9 mouse cellular contexts compared by ENCODE assay signal in genomic region chr17:79712536-79712935, GRCm38 (mm10). TPM values are rescaled to one million over a fixed set of nuclear protein-coding genes. Genes with fewer than 3 reads are reported as not detected.
A peak's percentile ranks its signal among the peaks of the same experiment; 100 is the strongest.
DNase-seq lines count a peak whose midpoint lies in the region; ATAC-seq and TF ChIP-seq lines count a peak whose summit lies in the region.
"Had no signal": no experiment of that assay in that cellular context is flagged by ENCODE, and none has a peak within 500 bp of the region (broad histone marks: within the 10 kb centered on the region; RNA-seq: fewer than 3 reads in every experiment).

No protein-coding gene starts in this region.

- peak overlapping the region; percentile 91 for H3K4me2 ChIP-seq in lung, embryonic 14.5 days

- no peaks in the 10 kb centered on the region for H3K36me3 ChIP-seq in lung, embryonic 14.5 days (ENCODE audit: insufficient read depth)

- H3K9me3 ChIP-seq in lung, embryonic 14.5 days (ENCODE audit: low read depth, low read length), result no peaks in the 10 kb centered on the region

- 19% methylated on average over 9 of the region's 9 CpGs for WGBS in lung, embryonic 14.5 days
- 43% methylated on average over 9 of the region's 9 CpGs for WGBS in olfactory bulb, adult 2 months

- H3K4me1 ChIP-seq in lung, embryonic 14.5 days (ENCODE audit: insufficient read depth), result peaks cover 22% of the 10 kb centered on the region; the same call in 1 of the 2 replicates
- H3K4me1 ChIP-seq in olfactory bulb, adult 2 months (ENCODE audit: control insufficient read depth, insufficient read depth, low read length), result peaks cover 31% of the 10 kb centered on the region

- no peak for TF ChIP-seq CTCF in lung, embryonic 14.5 days (IDR thresholded peaks at IDR 0.05; ENCODE audit: low read depth)
- TF ChIP-seq CTCF in olfactory bulb, adult 2 months (IDR thresholded peaks at IDR 0.05; ENCODE audit: insufficient read depth, low read depth, low read length), result no peak

- peak; percentile 81 for DNase-seq in lung, embryonic 14.5 days
- DNase-seq in lung, postnatal 14 days, result no peak
- peak; percentile 46 for DNase-seq in embryo, embryonic 10 days (ENCODE audit: low spot score)
- peak; percentile 46 for DNase-seq in forelimb bud, embryonic 11.5 days (ENCODE audit: low read depth, low spot score)
- no peak for DNase-seq in B cell, adult 2 months
- no peak for DNase-seq in gastrocnemius, postnatal 25 days
- no peak for DNase-seq in thymus, postnatal 36 days

- H3K27me3 ChIP-seq in lung, embryonic 14.5 days (ENCODE audit: insufficient read depth, low read length), result peaks cover 42% of the 10 kb centered on the region

- H3K9ac ChIP-seq in lung, embryonic 14.5 days, result no peak overlapping the region

- TF ChIP-seq POLR2A in olfactory bulb, adult 2 months (IDR thresholded peaks at IDR 0.05; ENCODE audit: insufficient read depth, low read depth, low read length), result no peak

- peak overlapping the region; percentile 47; the same call in 1 of the 2 replicates for H3K4me3 ChIP-seq in lung, embryonic 14.5 days (ENCODE audit: low read depth, low read length)
- H3K4me3 ChIP-seq in olfactory bulb, adult 2 months (ENCODE audit: insufficient read depth, low read depth, low read length), result peak overlapping the region; percentile 23; the same call in 1 of the 2 replicates

- H3K27ac ChIP-seq in lung, embryonic 14.5 days (ENCODE audit: low read depth), result no peak overlapping the region
- no peak overlapping the region for H3K27ac ChIP-seq in olfactory bulb, adult 2 months (ENCODE audit: insufficient read depth, low read depth, low read length)

- no peak for ATAC-seq in lung, embryonic 14.5 days (ENCODE audit: insufficient read depth)

RNA-seq across cellular contexts. Expression of gene Cyp1b1, which starts 2.3 kb away (rescaled TPM):
- polyA plus RNA-seq in lung, embryonic 14.5 days (2014; fragmentation: Nextera tagmentation; extraction: Ambion mirVana), result 1.9 and 2.0 TPM in 2 replicates
- not detected in 2 replicates for polyA plus RNA-seq in olfactory bulb, adult 2 months (2012; ENCODE audit: insufficient read depth, insufficient read length, low replicate concordance, missing spikeins)
- under 1 TPM; 0.27 to 0.54 TPM for total RNA-seq in gastrocnemius, postnatal 25 days (2021)
- total RNA-seq: hematopoietic stem cell, adult 5-6 weeks had no signal

Comparison
In these comparisons a context has a peak if more than half of its experiments do, and no peak if none do; other contexts are left out.
1. DNase-seq: peak in lung, embryonic 14.5 days (single experiment), embryo, embryonic 10 days (single experiment) and forelimb bud, embryonic 11.5 days (single experiment); none in lung, postnatal 14 days (single experiment), B cell, adult 2 months (0 of 2), gastrocnemius, postnatal 25 days (single experiment) and thymus, postnatal 36 days (0 of 2).